Mouse (Mus musculus) CH12.LX (cell line): ENCODE data around the gene Pax1. TPM values are rescaled to one million over a fixed set of nuclear protein-coding genes. Genes with fewer than 3 reads are reported as not detected.

Experiments
- DNase-seq: peaks from one replicate; pipeline ENCODE4 v3.0.0-alpha.2; 2013; ENCODE audit errors: extremely low read depth
- H3K27ac ChIP-seq: 2 replicates; pipeline ENCODE4 v1.5.1; 2012; ENCODE audit warnings: low read depth, mild to moderate bottlenecking, control low read depth, moderate library complexity; ENCODE audit not compliant: insufficient read depth
- H3K27me3 ChIP-seq: replicated peaks from 2 replicates; pipeline ENCODE3; 2012; ENCODE audit warnings: inconsistent platforms
- H3K36me3 ChIP-seq, 2 experiments: replicated peaks in 1 of 2; 2 replicates each; pipeline versions ENCODE3 to v1.6.1; 2012; ENCODE audit warnings: inconsistent platforms in 1 of 2, low read length in 1 of 2, mild to moderate bottlenecking in 1 of 2, mixed read lengths in 1 of 2, moderate library complexity in 1 of 2; ENCODE audit not compliant: control insufficient read depth in 1 of 2, insufficient read depth in 1 of 2
- H3K4me1 ChIP-seq, 2 experiments: 2 replicates each; pipeline ENCODE4 v1.6.1; 2012; ENCODE audit warnings: inconsistent platforms in 1 of 2, moderate library complexity in 1 of 2; ENCODE audit not compliant: insufficient read depth in 2 of 2, control insufficient read depth in 1 of 2
- H3K4me2 ChIP-seq: 2 replicates; pipeline ENCODE4 v1.6.1; 2012; ENCODE audit warnings: low read depth, mild to moderate bottlenecking, control low read depth; ENCODE audit not compliant: poor library complexity, insufficient read depth, severe bottlenecking
- H3K4me3 ChIP-seq, 3 experiments: fragments of 150-350 bp in 1 of 3; sonication (generic) in 1 of 3; replicated peaks in 1 of 3; 2 replicates each; pipeline versions ENCODE3 to v1.5.1; 2011 to 2012; ENCODE audit warnings: low read depth in 2 of 3, low read length in 2 of 3, mild to moderate bottlenecking in 2 of 3, moderate library complexity in 2 of 3, control low read depth in 1 of 3, improper control_type of control experiment in 1 of 3, inconsistent platforms in 1 of 3, mixed read lengths in 1 of 3; ENCODE audit not compliant: poor library complexity in 1 of 3
- H3K79me2 ChIP-seq: replicated peaks from 2 replicates; pipeline ENCODE4 v1.6.1; 2012; ENCODE audit warnings: mild to moderate bottlenecking, moderate library complexity; ENCODE audit not compliant: control insufficient read depth, poor library complexity, insufficient read depth, severe bottlenecking; ENCODE audit errors: extremely low read depth
- H3K9ac ChIP-seq: 2 replicates; pipeline ENCODE4 v1.6.1; 2012; ENCODE audit warnings: low read depth, mild to moderate bottlenecking, control low read depth, moderate library complexity; ENCODE audit not compliant: insufficient read depth
- H3K9me3 ChIP-seq: replicated peaks from 2 replicates; pipeline ENCODE3; 2012; ENCODE audit warnings: low read length, inconsistent platforms, mixed read lengths
- BHLHE40 ChIP-seq: IDR thresholded peaks from 2 replicates; pipeline ENCODE4 v1.6.1; 2011; ENCODE audit warnings: mild to moderate bottlenecking, low read depth, low read length, improper control_type of control experiment
- CHD1 ChIP-seq: IDR thresholded peaks from 2 replicates; pipeline ENCODE4 v1.6.1; 2012; ENCODE audit warnings: low read depth, low read length, improper control_type of control experiment, inconsistent platforms
- CHD2 ChIP-seq: IDR thresholded peaks from 2 replicates; pipeline ENCODE4 v1.6.1; 2011; ENCODE audit warnings: low read length, improper control_type of control experiment
- E2F4 ChIP-seq: IDR thresholded peaks from 2 replicates; pipeline ENCODE4 v1.6.1; 2011; ENCODE audit warnings: low read depth, low read length, improper control_type of control experiment; ENCODE audit not compliant: insufficient replicate concordance
- ELF1 ChIP-seq: IDR thresholded peaks from 2 replicates; pipeline ENCODE4 v1.6.1; 2014; ENCODE audit warnings: low read depth, mild to moderate bottlenecking, inconsistent platforms, low read length, improper control_type of control experiment
- EP300 ChIP-seq: IDR thresholded peaks from 2 replicates; pipeline ENCODE4 v1.6.1; 2011; ENCODE audit warnings: low read length, improper control_type of control experiment
- HCFC1 ChIP-seq: IDR thresholded peaks from 2 replicates; pipeline ENCODE4 v1.6.1; 2012; ENCODE audit warnings: low read depth, mild to moderate bottlenecking, inconsistent platforms, low read length, improper control_type of control experiment
- IRF4 ChIP-seq: IDR thresholded peaks from 2 replicates; pipeline ENCODE4 v1.6.1; 2014; ENCODE audit warnings: low read depth, mild to moderate bottlenecking, inconsistent platforms, low read length, improper control_type of control experiment
- JUN ChIP-seq: IDR thresholded peaks from 2 replicates; pipeline ENCODE4 v1.6.1; 2011; ENCODE audit warnings: low read depth, mild to moderate bottlenecking, low read length, improper control_type of control experiment, moderate library complexity; ENCODE audit not compliant: insufficient read depth
- MAZ ChIP-seq: IDR thresholded peaks from 2 replicates; pipeline ENCODE4 v1.6.1; 2012; ENCODE audit warnings: low read depth, mild to moderate bottlenecking, inconsistent platforms, low read length, improper control_type of control experiment, moderate library complexity
- MXI1 ChIP-seq: IDR thresholded peaks from 2 replicates; pipeline ENCODE4 v1.6.1; 2011; ENCODE audit warnings: mild to moderate bottlenecking, low read depth, low read length, improper control_type of control experiment
- NELFE ChIP-seq: IDR thresholded peaks from 2 replicates; pipeline ENCODE4 v1.6.1; 2011; ENCODE audit warnings: low read depth, low read length, improper control_type of control experiment
- NRF1 ChIP-seq: IDR thresholded peaks from 2 replicates; pipeline ENCODE4 v1.6.1; 2014; ENCODE audit warnings: low read depth, mild to moderate bottlenecking, inconsistent platforms, low read length, improper control_type of control experiment, moderate library complexity
- POLR2AphosphoS2 ChIP-seq: IDR thresholded peaks from 2 replicates; pipeline ENCODE4 v1.6.1; 2011; ENCODE audit warnings: low read depth, low read length, improper control_type of control experiment
- RCOR1 ChIP-seq: conservative IDR thresholded peaks from 2 replicates; pipeline ENCODE4 v1.6.1; 2012; ENCODE audit warnings: low read depth, mild to moderate bottlenecking, inconsistent platforms, low read length, improper control_type of control experiment
- TBP ChIP-seq: conservative IDR thresholded peaks from 2 replicates; pipeline ENCODE4 v1.6.1; 2011; ENCODE audit warnings: low read depth, low read length, improper control_type of control experiment
- TCF12 ChIP-seq: IDR thresholded peaks from 2 replicates; pipeline ENCODE4 v1.6.1; 2014; ENCODE audit warnings: low read depth, mild to moderate bottlenecking, inconsistent platforms, low read length, improper control_type of control experiment
- USF1 ChIP-seq: IDR thresholded peaks from 2 replicates; pipeline ENCODE4 v1.6.1; 2014; ENCODE audit warnings: low read depth, mild to moderate bottlenecking, inconsistent platforms, low read length, improper control_type of control experiment
- ZC3H11A ChIP-seq: IDR thresholded peaks from 2 replicates; pipeline ENCODE4 v1.6.1; 2012; ENCODE audit warnings: low read depth, mild to moderate bottlenecking, inconsistent platforms, low read length, improper control_type of control experiment
- ZMIZ1 ChIP-seq: IDR thresholded peaks from 2 replicates; pipeline ENCODE4 v1.6.1; 2012; ENCODE audit warnings: low read depth, mild to moderate bottlenecking, inconsistent platforms, low read length, improper control_type of control experiment
- ZNF384 ChIP-seq: IDR thresholded peaks from 2 replicates; pipeline ENCODE4 v1.6.1; 2012; ENCODE audit warnings: low read depth, low read length, improper control_type of control experiment, inconsistent platforms
- dilution Hi-C: fragments of 300-500 bp; cut with MboI; formaldehyde crosslinking; loops from 2 replicates; pipeline ENCODE4 v1.14.3; 2020; ENCODE audit warnings: low sequenced_read_pairs; ENCODE audit not compliant: extremely low pct_unique_long_range_greater_than_20kb, extremely low pct_ligation_motif_present
- in situ Hi-C: fragments of 300-500 bp; cut with MboI; formaldehyde crosslinking; loops from 3 replicates; pipeline ENCODE4 v1.14.3; 2019; ENCODE audit warnings: low sequenced_read_pairs, low pct_ligation_motif_present, low pct_unique_long_range_greater_than_20kb, mixed read lengths
- polyA plus RNA-seq: library from polyadenylated mRNA; unstranded; fragments of >175 nt; gene quantifications from 2 replicates; pipeline ENCODE4 v1.2.1, GENCODE M21; 2012; ENCODE audit warnings: low read depth; ENCODE audit not compliant: insufficient read length
- total RNA-seq, 2 experiments: library from RNA; depleted of rRNA; stranded (reverse); fragments of 300-350 nt in 1 of 2; fragments of >200 nt in 1 of 2; gene quantifications; 2 replicates each; pipeline ENCODE4 v1.2.3; 2012 to 2014

The Pax1 gene
- total and polyA plus RNA-seq, 3 experiments: not detected

DNA sequence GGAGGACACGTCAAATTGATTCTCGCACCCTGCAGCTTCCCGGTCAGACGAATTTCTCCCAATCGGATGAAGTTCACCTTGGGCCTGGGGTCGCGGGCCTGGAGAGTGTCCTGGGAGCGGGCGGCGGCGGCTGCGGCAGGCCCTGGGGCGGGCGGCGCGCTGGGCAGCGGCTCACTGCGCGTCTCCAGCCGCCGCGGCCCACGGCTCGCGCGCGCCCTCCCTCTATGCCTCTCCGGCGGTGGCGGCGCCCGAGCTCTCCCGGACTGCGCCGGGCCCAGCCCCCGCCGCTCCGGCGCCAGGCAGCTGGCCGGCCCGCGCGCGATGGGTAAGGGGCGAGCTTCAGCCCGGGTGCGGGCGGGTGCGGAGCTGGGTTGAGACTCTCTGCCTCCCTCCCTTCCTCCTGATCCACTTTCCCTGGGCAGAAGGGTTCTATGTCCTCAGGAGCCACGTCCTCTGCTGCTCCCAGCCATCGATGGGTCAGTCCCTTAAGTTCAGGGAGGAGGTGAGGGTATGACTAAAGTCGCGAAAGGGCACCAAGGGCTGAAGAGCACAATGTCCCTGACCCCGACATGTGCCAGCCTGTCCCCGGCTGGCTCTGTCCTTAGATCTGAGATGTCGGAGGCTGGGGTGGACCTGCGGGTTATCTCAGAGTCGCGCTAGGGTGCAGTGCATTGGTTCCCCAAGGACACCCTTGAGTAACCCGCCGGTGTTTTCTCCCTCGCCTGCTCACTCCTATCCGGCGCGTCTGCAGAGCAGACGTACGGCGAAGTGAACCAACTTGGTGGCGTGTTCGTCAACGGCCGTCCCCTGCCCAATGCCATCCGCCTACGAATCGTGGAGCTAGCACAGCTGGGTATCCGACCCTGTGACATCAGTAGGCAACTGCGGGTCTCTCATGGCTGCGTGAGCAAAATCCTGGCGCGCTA lies 3.5 kb downstream of the Pax1 start:
- peaks cover 9% of the 10 kb centered on the region for H3K9me3 ChIP-seq
- no peak overlapping the region for H3K27ac ChIP-seq
- peaks cover 0 to 9% of the 10 kb centered on the region in 2 experiments; a peak in 2 of 4 replicates for H3K4me1 ChIP-seq
- H3K27me3 ChIP-seq: peaks cover 17% of the 10 kb centered on the region
- dilution Hi-C loops: no loop called here
- no peak for TF ChIP-seq CHD2
- TF ChIP-seq POLR2AphosphoS2: no peak
- TF ChIP-seq TBP: no peak
- TF ChIP-seq MXI1: no peak
- no peak for TF ChIP-seq BHLHE40
- no peak for TF ChIP-seq EP300
- TF ChIP-seq NELFE: no peak
- TF ChIP-seq ZMIZ1: no peak
- TF ChIP-seq E2F4: no peak
- TF ChIP-seq JUN: no peak
- TF ChIP-seq ZC3H11A: no peak
- TF ChIP-seq MAZ: no peak
- TF ChIP-seq ZNF384: no peak
- TF ChIP-seq NRF1: no peak
- TF ChIP-seq USF1: no peak
- H3K4me2 ChIP-seq: no peak overlapping the region
- H3K36me3 ChIP-seq: no peaks in the 10 kb centered on the region
- no peaks in the 10 kb centered on the region for H3K79me2 ChIP-seq
- in situ Hi-C loops: no loop called here
- H3K4me3 ChIP-seq: no peak overlapping the region
- no peak for DNase-seq
- no peak overlapping the region for H3K9ac ChIP-seq

DNA sequence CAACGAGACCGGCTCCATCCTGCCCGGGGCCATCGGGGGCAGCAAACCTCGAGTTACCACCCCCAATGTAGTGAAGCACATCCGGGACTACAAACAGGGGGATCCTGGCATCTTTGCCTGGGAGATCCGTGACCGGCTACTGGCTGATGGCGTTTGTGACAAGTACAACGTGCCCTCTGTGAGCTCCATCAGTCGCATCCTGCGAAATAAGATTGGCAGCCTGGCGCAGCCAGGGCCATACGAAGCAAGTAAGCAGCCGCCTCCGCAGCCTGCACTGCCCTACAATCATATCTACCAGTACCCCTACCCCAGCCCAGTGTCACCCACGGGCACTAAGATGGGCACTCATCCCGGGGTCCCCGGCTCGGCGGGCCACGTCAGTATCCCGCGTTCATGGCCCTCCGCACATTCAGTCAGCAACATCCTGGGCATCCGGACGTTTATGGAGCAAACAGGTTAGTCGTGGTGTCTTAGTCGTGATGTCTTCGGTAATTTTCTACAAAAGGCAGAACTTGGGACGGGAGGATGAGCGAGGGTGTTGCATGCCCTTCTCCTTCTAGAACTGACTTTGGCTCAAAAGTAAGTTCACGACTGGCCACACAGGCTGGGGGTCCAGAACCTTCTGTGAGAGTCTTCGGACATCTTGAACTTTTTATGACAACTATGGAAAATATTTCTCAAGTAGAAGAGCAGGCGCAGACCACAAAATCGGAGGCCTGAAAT lies 4.3 kb downstream of the Pax1 start:
- Histone ChIP-seq H3K36me3 (no peaks in the 10 kb centered on the region), H3K4me2 (no peak overlapping the region), H3K9me3 (peaks cover 9% of the 10 kb centered on the region), H3K79me2 (no peaks in the 10 kb centered on the region), H3K27me3 (peaks cover 10% of the 10 kb centered on the region), H3K4me3 (no peak overlapping the region), H3K4me1 (peaks cover 0 to 14% of the 10 kb centered on the region in 2 experiments; a peak in 2 of 4 replicates), H3K27ac (no peak overlapping the region), H3K9ac (no peak overlapping the region)
- in situ Hi-C loops (no loop called here), dilution Hi-C loops (no loop called here)
- DNase-seq: no peak
- TF ChIP-seq E2F4 (no peak), MAZ (no peak), TCF12 (no peak), RCOR1 (no peak), POLR2AphosphoS2 (no peak), ELF1 (no peak), MXI1 (no peak), HCFC1 (no peak), TBP (no peak), CHD1 (no peak), ZMIZ1 (no peak), IRF4 (no peak), BHLHE40 (no peak)
